Mouse (Mus musculus) heart, embryonic 10.5 days (tissue): ENCODE results near the gene L3hypdh. TPM values are rescaled to one million over a fixed set of nuclear protein-coding genes. Genes with fewer than 3 reads are reported as not detected.

ENCODE experiments used
- DNase-seq: peaks from one replicate; pipeline ENCODE4 v3.0.0-alpha.2; 2017; ENCODE audit warnings: low spot score
- H3K27ac ChIP-seq: fragments of 300-500 bp; sonication (generic); 2 replicates; pipeline ENCODE4 v1.5.1; 2016; ENCODE audit warnings: mild to moderate bottlenecking
- H3K27me3 ChIP-seq: fragments of 300-500 bp; sonication (generic); 2 replicates; pipeline ENCODE4 v1.6.1; 2016; ENCODE audit warnings: mild to moderate bottlenecking; ENCODE audit not compliant: poor library complexity, insufficient read depth, severe bottlenecking
- H3K36me3 ChIP-seq: fragments of 300-500 bp; sonication (generic); 2 replicates; pipeline ENCODE4 v1.6.1; 2016; ENCODE audit warnings: mild to moderate bottlenecking, moderate library complexity
- H3K4me1 ChIP-seq: fragments of 300-500 bp; sonication (generic); 2 replicates; pipeline ENCODE4 v1.6.1; 2016; ENCODE audit warnings: mild to moderate bottlenecking
- H3K4me3 ChIP-seq: fragments of 300-500 bp; sonication (generic); 2 replicates; pipeline ENCODE4 v1.5.1; 2016; ENCODE audit warnings: mild to moderate bottlenecking, moderate library complexity
- H3K9me3 ChIP-seq: fragments of 300-500 bp; sonication (generic); 2 replicates; pipeline ENCODE4 v1.6.1; 2016; ENCODE audit warnings: mild to moderate bottlenecking, moderate library complexity
- WGBS: fragments of 180-500 bp; shearing (Covaris S2); methylation state at CpG from one replicate; pipeline ENCODE4 v1.1.7; 2016; 5-methylcytosine and 5-hydroxymethylcytosine counted together
- polyA plus RNA-seq: library from polyadenylated mRNA; unstranded; fragments of >200 nt; fragmentation: Nextera tagmentation; extraction: Ambion mirVana; gene quantifications from 2 replicates; pipeline ENCODE4 v1.2.1, GENCODE M21; 2016

L3hypdh gene
- polyA plus RNA-seq = 13.6 and 15.1 TPM in 2 replicates

DNA sequence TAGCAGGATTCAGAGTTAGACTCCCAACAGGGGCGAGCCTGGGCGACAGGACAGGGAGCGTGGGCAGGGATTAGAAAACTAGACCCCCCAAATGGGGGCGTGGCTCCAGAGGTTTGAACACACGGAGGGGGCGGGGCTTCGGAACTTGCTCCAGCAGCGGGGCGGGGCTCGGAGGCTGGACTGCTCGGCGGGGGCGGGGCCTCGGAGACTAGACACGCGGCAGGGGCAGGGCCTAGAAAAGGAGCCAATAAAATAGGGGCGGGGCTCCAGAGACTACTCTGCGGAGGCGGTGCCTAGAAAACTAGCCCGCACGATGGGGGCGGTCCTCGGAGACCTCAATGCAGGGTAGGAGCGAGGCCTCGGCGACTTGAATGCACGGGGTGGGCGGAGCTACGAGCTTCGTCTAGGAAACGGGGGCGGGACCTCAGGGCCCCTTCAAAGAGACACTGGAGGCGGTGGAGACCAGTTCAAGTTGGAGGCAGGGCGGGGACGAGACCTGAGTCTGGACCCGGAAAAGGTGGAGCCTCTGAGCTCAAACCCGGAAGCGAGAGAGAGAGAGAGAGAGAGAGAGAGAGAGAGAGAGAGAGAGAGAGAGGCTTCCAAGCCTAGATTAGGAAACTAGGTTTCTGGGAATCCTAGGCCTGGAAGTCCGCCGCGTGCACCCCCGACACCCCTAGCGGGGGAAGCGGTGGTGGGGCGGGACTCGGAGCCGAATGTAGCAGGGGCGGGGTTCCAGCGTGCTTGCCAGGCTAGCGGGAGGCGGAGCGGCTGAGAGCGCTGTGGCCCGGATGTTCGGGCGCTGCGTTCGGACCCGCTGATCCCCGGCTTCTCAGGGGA, at the start of gene L3hypdh, which contains the start of gene Jkamp:
Gene L3hypdh (minus strand): TSS at position 111 of the 837 bp plus-strand sequence.
Gene Jkamp (plus strand): TSS at position 261 of the 837 bp plus-strand sequence.
- Histone ChIP-seq H3K9me3 (no peaks in the 10 kb centered on the region), H3K27me3 (no peaks in the 10 kb centered on the region)
- under 1% methylated on average over 60 of the region's 60 CpGs for WGBS

GRCm38 (mm10) chr12:72129203-72129602, 44.0 kb upstream of the L3hypdh start:
- WGBS = 89% methylated on average over 10 of the region's 10 CpGs
- DNase-seq = no peak
- H3K36me3 ChIP-seq = no peaks in the 10 kb centered on the region
- no peaks in the 10 kb centered on the region for H3K27me3 ChIP-seq
- no peaks in the 10 kb centered on the region for H3K4me1 ChIP-seq
- no peak overlapping the region for H3K4me3 ChIP-seq
- H3K9me3 ChIP-seq = no peaks in the 10 kb centered on the region
- H3K27ac ChIP-seq = no peak overlapping the region

More for the DNA sequence above, at the start of gene L3hypdh, which contains the start of gene Jkamp:
- DNase-seq = peak; percentile 100
- peaks cover 4% of the 10 kb centered on the region for H3K36me3 ChIP-seq
- H3K27ac ChIP-seq = peak within 1 kb of the TSS; percentile 96
- H3K4me1 ChIP-seq = peaks cover 29% of the 10 kb centered on the region
- H3K4me3 ChIP-seq = peak within 1 kb of the TSS; percentile 81

DNA sequence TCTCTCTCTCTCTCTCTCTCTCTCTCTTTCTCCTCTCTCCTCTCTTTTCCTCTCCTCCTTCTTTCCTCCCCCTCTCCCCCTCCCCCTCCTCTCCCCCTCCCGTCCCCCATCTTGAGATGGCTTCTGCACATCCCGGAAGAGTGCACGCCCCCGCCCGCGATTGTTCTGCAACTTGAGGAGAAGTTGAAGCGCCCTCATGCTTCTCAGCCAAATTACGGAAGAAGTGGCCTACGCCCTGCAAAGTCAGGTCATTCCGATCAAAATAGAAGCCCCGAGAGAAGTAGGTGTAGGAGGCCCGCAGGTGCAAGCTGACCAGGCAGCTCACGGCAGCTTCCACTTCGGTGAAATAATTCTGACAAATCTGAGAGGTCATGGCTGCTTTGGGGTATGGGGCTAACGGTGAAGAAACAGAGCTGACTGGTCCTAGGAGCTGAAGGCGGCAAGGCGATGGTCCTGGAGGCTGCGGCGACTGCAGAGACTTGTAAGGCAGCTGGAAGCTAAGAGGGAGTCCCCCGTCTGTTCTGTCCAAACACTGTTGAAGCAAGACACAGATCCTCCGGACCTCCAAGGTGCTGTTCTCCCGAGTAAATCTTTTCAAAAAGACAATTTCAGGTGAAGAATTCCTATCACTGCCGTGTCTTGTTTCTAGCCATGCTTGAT, 30.6 kb upstream of the L3hypdh start:
- Histone ChIP-seq H3K9me3 (no peaks in the 10 kb centered on the region), H3K27me3 (0 out of 2 replicates have a peak, but pooled peaks cover 3% of the 10 kb centered on the region), H3K4me1 (no peaks in the 10 kb centered on the region), H3K27ac (no peak overlapping the region), H3K4me3 (no peak overlapping the region), H3K36me3 (no peaks in the 10 kb centered on the region)
- WGBS = 79% methylated on average over 22 of the region's 23 CpGs
- DNase-seq = no peak

- no peak for DNase-seq
- 73% methylated on average over 6 of the region's 6 CpGs for WGBS
Observed at GRCm38 (mm10) chr12:72115126-72115525, 29.9 kb upstream of the L3hypdh start.

DNA sequence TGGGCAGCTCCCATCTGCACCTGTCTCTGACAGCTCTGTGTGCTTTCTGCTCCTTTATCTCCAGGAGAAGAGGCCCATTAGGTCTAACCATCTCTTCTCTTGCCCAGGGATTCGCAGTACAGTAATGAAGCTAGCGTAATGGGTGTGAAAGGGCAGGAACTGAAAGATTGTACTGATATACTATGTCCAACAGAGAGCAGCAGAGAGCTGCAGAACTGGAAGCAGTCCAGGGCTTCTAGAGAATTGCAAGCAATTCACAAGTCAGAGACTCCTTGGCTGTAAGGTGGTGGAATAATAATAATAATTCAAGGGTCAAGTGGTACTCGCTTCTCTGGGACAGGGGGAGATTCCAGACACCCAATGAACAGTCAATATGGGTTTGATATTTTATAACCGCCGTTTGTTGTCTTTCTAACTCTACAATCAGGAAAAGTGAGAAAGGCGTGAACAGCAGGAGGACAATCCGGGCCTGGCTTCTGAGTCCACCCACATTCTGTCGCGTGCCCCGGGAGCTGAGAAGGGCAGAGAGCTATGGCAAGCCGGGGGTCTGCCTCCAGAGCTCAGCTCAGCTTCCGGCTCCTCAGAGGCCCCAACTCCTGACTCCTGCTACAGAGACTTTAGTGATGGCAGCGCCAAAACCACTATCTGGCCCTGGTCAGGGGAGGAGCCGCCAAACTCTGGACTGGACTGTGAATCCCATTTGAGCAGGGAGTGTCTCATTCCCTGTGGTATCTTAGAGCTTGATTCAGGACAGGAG, 19.5 kb upstream of the L3hypdh start:
- H3K36me3 ChIP-seq = peaks cover 13% of the 10 kb centered on the region; the same call in 1 of the 2 replicates
- no peak overlapping the region for H3K27ac ChIP-seq
- no peaks in the 10 kb centered on the region for H3K4me1 ChIP-seq
- H3K27me3 ChIP-seq = no peaks in the 10 kb centered on the region; the same call in 1 of the 2 replicates
- DNase-seq = no peak
- no peaks in the 10 kb centered on the region for H3K9me3 ChIP-seq
- peak overlapping the region; percentile 3; the same call in 1 of the 2 replicates for H3K4me3 ChIP-seq
- 25% methylated on average over 14 of the region's 14 CpGs for WGBS

More at GRCm38 (mm10) chr12:72115126-72115525, 29.9 kb upstream of the L3hypdh start:
- no peaks in the 10 kb centered on the region for H3K4me1 ChIP-seq
- H3K27me3 ChIP-seq = 0 out of 2 replicates have a peak, but pooled peaks cover 3% of the 10 kb centered on the region
- no peaks in the 10 kb centered on the region for H3K36me3 ChIP-seq
- H3K27ac ChIP-seq = no peak overlapping the region
- H3K4me3 ChIP-seq = no peak overlapping the region
- H3K9me3 ChIP-seq = no peaks in the 10 kb centered on the region

DNA sequence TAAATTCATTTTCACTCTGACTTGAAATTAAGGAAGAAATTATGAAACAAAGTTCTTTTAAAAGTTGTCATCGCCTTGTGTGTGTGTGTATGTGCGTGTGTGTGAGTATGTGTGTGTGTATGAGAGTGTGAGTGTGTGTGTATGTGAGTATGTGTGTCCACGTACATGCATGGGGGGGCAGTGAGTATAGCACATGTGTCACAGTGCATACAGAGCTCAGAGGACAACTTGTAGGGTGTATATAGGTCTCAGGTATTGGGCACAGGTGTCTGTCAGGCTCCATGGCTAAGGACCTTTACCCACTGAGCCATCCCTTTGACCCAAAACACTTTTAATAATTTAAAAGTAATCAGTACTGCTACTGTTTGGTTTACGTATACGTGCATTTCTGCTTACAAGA, 18.8 kb upstream of the L3hypdh start:
- WGBS = 85% methylated on average over 5 of the region's 5 CpGs
- no peak overlapping the region for H3K27ac ChIP-seq
- no peaks in the 10 kb centered on the region for H3K9me3 ChIP-seq
- no peaks in the 10 kb centered on the region; the same call in 1 of the 2 replicates for H3K27me3 ChIP-seq
- DNase-seq = no peak
- no peaks in the 10 kb centered on the region for H3K4me1 ChIP-seq
- no peak overlapping the region for H3K4me3 ChIP-seq
- peaks cover 14% of the 10 kb centered on the region; the same call in 1 of the 2 replicates for H3K36me3 ChIP-seq

DNA sequence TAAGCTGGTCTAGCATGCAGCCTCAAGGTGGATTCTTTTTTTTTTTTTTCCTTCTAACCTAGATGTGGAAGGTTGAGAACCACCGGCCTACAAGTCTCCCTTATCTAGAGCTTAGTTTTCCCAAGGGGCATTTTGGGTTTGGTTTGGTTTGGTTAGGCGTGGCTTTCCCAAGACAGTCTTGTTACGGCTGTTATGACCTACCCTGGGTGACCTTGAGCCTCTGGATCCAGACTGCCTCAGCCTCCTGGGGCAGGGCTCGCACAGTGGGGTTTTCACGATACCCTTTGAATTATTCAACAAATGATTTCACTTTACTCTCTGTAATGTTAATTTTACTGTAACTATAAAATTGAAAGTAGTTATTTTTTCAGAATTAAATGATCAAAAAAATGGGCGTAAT, 17.5 kb upstream of the L3hypdh start:
- Histone ChIP-seq H3K4me1 (no peaks in the 10 kb centered on the region), H3K4me3 (no peak overlapping the region), H3K27ac (no peak overlapping the region), H3K36me3 (peaks cover 19% of the 10 kb centered on the region), H3K9me3 (no peaks in the 10 kb centered on the region), H3K27me3 (no peaks in the 10 kb centered on the region; the same call in 1 of the 2 replicates)
- WGBS = 73% methylated on average over 6 of the region's 6 CpGs
- DNase-seq = no peak

DNA sequence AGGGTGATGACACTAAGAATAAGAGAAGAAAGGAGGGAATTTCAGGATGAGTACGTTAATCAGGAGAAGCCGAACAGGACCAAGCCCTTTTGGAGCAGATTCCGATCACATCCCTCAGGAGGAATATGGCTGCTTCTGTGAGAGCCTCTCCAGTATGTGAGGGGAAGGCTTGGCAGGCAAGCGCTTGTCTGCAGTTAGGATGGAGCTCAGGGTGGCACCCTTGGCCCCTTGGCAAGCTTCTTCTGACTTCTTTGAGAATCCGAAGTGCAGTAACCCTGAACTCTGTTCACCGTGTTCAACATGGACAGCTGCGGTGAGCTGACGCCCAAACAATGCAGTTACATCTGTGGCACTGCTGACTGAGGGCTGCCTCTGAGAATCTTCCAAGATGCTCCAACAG, 11.7 kb upstream of the L3hypdh start:
- H3K4me1 ChIP-seq = no peaks in the 10 kb centered on the region
- H3K4me3 ChIP-seq = no peak overlapping the region
- no peak for DNase-seq
- H3K27me3 ChIP-seq = no peaks in the 10 kb centered on the region
- H3K27ac ChIP-seq = no peak overlapping the region
- WGBS = 94% methylated on average over 8 of the region's 8 CpGs
- H3K9me3 ChIP-seq = no peaks in the 10 kb centered on the region
- H3K36me3 ChIP-seq = peaks cover 75% of the 10 kb centered on the region

DNA sequence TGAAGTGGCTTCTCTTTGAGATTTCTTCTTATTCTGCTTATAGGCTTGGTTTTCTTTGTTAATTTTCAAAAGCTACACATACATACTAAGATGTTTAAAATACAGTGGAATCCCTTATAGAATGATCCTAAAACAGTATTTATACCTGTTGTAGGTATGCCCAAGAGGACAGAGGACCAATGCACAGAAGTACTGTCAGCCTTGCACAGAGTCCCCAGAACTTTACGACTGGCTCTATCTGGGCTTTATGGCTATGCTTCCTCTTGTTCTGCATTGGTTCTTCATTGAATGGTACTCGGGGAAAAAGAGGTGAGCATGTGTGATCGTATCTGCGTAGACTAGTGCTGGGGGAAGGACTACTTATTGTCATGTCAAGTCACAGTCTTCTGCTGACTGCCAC, 4.6 kb upstream of the L3hypdh start:
- H3K4me1 ChIP-seq = peaks cover 9% of the 10 kb centered on the region
- 93% methylated on average over 4 of the region's 4 CpGs for WGBS
- H3K27ac ChIP-seq = no peak overlapping the region
- DNase-seq = no peak
- no peaks in the 10 kb centered on the region for H3K9me3 ChIP-seq
- no peaks in the 10 kb centered on the region for H3K27me3 ChIP-seq
- peaks cover 44% of the 10 kb centered on the region for H3K36me3 ChIP-seq
- H3K4me3 ChIP-seq = no peak overlapping the region

DNA sequence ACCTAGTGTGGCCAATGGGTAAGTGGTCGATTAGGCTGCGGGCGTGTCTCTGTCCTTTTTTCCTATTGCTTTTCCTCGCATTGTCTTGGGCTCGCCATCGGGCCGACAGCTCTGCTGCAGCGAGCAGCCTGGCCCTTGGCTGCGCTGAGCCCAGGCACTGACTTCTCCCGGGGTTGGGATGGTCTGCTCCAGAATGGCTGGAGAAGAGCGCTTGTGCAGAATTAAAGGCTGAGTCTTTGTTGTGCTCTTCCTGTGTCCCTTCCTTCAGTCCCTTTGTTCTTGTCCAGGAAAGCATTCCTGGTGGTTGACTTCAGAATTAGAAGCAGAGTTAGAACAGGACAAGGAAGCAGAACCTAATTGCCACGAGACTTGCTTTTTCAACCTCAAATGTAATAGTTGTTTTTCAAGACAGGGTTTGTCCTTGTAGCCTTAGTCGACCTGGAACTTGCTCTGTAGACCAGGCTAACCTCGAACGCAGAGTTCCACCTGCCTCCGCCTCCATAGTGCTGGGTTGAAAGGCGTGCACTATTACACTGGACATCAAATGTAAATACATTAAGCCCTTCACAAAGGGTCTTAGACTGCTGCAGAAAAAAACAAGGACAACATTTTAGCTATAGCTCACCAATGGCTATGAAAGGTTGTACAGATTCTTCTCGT, 1.1 kb upstream of the L3hypdh start:
- peak overlapping the region; percentile 96 for H3K27ac ChIP-seq
- 3% methylated on average over 18 of the region's 18 CpGs for WGBS

GRCm38 (mm10) chr12:72085024-72085328, 263 bp downstream of the L3hypdh start:
- under 1% methylated on average over 31 of the region's 31 CpGs for WGBS
- DNase-seq = no peak
- peaks cover 29% of the 10 kb centered on the region for H3K4me1 ChIP-seq
- no peaks in the 10 kb centered on the region for H3K27me3 ChIP-seq
- no peaks in the 10 kb centered on the region for H3K36me3 ChIP-seq
- H3K27ac ChIP-seq = peak overlapping the region; percentile 96
- H3K4me3 ChIP-seq = peak overlapping the region; percentile 81
- H3K9me3 ChIP-seq = no peaks in the 10 kb centered on the region

More for the DNA sequence above, 1.1 kb upstream of the L3hypdh start:
- H3K4me1 ChIP-seq = peaks cover 29% of the 10 kb centered on the region
- peaks cover 9% of the 10 kb centered on the region for H3K36me3 ChIP-seq
- DNase-seq = no peak
- no peaks in the 10 kb centered on the region for H3K9me3 ChIP-seq
- peak overlapping the region; percentile 81 for H3K4me3 ChIP-seq
- H3K27me3 ChIP-seq = no peaks in the 10 kb centered on the region
